Comparison of ENCODE assay signal across 7 mouse cellular contexts in the genomic region with DNA sequence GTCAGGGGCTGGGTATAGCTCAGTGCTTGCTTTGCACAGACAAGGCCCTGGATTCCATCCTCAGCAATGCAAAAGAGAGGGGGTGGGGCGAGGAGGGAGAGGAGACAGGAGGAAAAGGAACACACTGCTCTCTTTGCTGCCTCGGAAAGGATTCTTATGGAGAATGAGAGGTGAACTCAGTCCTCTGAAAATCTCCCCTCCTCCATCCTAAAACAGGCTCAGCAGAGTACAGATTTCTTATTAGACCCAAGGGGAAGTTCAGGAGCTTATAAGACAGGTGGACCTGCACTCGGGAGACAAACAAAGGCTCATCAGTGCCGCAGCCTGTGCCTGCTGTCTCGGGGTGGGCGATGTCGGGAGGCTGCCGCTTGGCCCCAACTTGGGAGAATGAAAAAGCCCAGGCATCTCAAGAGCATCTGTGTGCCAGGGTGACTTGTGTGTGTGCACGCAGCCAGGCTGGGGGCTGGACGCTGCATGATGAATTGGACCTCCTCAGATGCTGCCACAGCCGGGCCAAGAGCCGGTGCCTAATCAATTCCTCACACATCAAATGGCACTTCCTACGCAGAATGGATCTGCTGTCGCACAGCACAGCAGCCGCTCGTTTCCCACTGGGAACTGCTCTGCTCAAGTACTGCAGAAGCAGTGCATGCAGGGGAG. TPM values are rescaled to one million over a fixed set of nuclear protein-coding genes. Genes with fewer than 3 reads are reported as not detected.
A peak's percentile ranks its signal among the peaks of the same experiment; 100 is the strongest.
DNase-seq lines count a peak whose midpoint lies in the region.

No protein-coding gene starts in this region.

- peak; percentile 45 for DNase-seq in Muller cell, postnatal 12 days (ENCODE audit: inconsistent ontology term)
- peak; percentile 36 for DNase-seq in cerebellum, adult 9-10 months
- peak; percentile 70 to 83 for DNase-seq in frontal cortex, postnatal 36 days (ENCODE audit: low spot score in 2 of 2)
- peak; percentile 74 to 88 for DNase-seq in left cerebral cortex, postnatal 25 days (ENCODE audit: low spot score in 2 of 2)
- DNase-seq in right cerebral cortex, adult 2 months (ENCODE audit: low spot score in 2 of 2), result peak; percentile 72 to 78
- DNase-seq in urinary bladder, postnatal 4 days (ENCODE audit: low spot score in 2 of 2), result no peak
- no peak for DNase-seq in spleen, adult 18-20 months

- intact Hi-C loops in left cerebral cortex, postnatal 25 days (cut with DNase I), result no loop called here

RNA-seq across cellular contexts. Expression of a gene that starts 31.8 kb away (rescaled TPM):
- total RNA-seq in left cerebral cortex, postnatal 25 days (2021), result 10 to 100 TPM in 1 of 2 experiments, 1 to 10 TPM in 1; 9.1 to 11.1 TPM

RNA-seq across cellular contexts. Expression of a gene that starts 32.1 kb away (rescaled TPM):
- 10 to 100 TPM; 51.6 to 53.7 TPM for total RNA-seq in left cerebral cortex, postnatal 25 days (2021)

RNA-seq across cellular contexts. Expression of a gene that starts 32.2 kb away (rescaled TPM):
- total RNA-seq in left cerebral cortex, postnatal 25 days (2021), result 100 to 1,000 TPM; 200 to 203 TPM

RNA-seq across cellular contexts. Expression of a gene that starts 33.4 kb away (rescaled TPM):
- 10 to 100 TPM; 25.0 to 31.8 TPM for total RNA-seq in left cerebral cortex, postnatal 25 days (2021)

Comparison
In these comparisons a context has a peak if more than half of its experiments do, and no peak if none do; other contexts are left out.
1. DNase-seq: peak in Muller cell, postnatal 12 days (single experiment), cerebellum, adult 9-10 months (single experiment), frontal cortex, postnatal 36 days (2 of 2), left cerebral cortex, postnatal 25 days (2 of 2) and right cerebral cortex, adult 2 months (2 of 2); none in urinary bladder, postnatal 4 days (0 of 2) and spleen, adult 18-20 months (0 of 2).